Mouse (Mus musculus) CD4-positive, CD25-positive, alpha-beta regulatory T cell, adult 2 months (primary cell): ENCODE data around the gene Lrrc4b.

Experiments
- DNase-seq: peaks from one replicate; pipeline ENCODE4 v3.0.0-alpha.2; 2012; ENCODE audit warnings: low read depth, low spot score

Lrrc4b gene

DNA sequence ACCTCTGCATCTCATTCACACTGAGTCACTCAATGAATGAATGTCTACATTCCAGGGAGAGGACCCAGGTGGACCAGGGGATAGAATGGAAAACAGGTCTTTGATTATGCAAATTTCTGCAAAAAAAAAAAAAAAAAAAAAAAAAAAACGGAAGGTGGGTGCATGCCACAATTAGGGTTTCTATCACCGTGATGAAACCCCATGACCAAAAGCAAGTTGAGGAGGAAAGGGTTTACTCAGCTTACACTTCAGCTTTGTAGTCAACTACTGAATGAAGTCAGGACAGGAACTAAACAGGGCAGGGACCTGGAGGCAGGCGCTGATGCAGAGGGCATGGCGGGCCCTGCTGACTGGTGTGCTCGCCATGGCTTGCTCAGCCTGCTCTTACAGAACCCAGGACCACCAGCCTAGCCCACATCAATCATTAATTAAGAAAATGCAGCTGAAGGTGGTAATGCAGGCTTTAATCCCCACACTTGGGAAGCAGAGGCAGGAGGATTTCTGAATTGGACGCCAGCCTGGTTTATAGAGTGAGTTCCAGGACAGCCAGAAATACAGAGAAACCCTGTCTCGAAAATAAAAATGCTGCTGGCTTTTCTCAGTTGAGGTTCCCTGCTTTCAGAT lies 56.9 kb downstream of the Lrrc4b start:
- DNase-seq: no peak

DNA sequence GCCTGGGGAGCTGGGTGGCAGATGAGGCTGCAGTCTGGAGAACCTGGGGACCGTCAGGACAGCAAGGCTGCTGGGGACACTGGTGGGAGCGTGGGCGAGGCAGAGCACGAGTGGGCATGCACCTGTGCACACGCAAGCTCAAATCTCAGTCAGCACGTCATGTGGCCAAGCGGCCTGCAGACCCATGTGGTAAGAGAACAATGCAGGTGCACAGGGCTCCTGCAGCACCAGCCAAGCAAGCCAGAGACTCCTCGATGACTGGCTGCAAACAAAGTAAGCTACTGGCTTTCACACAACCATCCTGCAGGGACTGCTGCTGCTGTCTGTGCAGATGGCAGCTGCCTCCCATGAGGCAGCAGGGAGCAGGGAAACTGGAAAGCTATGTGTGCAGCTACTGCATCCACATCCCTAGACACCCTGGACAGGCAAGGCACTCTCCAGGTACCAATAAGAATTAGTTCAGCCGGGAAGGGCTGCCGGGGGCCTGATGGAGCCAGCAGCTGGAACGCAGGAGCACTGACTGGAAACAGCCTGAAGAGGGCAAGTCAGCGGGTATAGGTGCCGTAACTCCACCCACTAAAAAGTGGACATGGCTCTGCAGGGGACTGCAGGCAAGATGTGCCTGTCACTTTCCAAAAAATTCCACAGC lies 58.2 kb downstream of the Lrrc4b start:
- DNase-seq: no peak

DNA sequence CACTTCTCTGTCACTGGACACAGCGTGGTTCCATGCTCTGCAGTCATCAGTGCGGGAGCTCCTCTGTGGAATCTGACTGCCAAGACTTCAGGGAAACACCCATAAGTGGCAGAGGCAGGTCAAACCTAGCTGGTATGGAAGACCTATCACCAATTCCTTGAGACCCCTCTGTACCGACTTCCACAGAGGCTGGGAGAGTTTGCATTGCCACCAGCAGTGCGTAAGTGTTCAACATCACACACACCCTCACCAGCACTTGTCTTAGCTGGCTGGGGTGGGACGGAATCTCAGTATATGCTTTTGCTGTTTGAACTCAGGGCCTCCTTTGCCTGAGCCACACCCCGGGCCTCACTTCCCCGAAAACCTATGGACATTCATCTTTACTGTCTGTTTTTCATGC lies 59.1 kb downstream of the Lrrc4b start:
- DNase-seq: no peak

DNA sequence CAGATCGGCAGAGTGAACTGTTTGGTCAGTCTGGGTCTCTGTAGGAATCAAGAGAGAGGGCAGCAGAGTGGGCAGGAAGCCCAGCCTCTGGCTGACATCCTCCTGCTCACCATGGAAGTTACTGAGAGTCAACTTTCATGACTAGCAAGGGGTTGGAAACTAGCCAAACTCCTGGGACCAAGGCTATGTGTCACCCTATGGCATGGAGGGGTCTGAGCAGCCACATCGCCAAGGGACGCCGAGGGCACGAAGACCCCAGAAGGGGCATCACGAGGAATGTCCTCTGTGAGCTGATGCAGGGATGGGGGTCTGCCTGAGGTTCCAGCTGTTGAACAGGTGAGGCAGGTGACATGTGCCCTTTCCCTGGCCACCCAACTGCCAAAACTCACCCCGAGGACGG lies 59.7 kb downstream of the Lrrc4b start:
- DNase-seq: no peak

DNA sequence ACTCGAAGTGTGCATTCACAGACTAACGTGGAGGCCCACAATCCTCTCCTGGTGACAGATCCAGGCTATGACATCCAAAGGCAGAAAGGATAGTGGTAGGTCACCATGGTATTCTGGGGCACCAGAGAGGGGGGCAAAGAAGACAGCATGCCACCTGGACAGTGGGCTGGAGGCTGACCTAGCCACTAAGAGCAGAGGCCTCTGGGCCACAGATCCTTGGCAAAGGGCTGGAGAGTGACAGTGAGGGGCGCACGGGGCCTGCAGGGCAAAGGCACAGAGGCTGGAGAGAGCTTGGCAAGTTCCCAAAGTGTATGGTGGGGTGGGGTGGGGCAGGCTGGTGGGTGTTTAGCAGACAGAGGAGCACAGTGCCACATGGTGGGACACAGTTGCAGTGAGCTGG lies 61.5 kb downstream of the Lrrc4b start:
- no peak for DNase-seq

DNA sequence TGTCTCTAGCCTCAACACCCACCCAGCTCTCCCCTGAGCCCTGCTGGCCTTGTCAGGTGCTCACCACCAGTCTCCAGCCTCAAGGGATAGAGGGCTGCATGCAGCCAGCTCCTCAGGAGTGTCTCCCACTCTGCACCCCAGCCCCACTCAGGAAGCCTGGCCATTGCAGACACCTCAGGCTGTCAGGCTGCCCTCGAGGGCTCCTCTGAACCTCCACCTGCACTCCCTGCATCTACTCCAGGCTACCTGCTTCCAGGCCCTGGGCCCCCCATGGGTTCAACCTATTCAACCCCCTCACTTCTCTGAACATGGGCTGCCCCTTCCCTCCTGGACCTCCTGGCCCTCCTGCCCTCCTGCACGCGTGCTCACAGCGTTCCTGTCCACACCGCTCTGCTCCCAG lies 62.6 kb downstream of the Lrrc4b start:
- no peak for DNase-seq

DNA sequence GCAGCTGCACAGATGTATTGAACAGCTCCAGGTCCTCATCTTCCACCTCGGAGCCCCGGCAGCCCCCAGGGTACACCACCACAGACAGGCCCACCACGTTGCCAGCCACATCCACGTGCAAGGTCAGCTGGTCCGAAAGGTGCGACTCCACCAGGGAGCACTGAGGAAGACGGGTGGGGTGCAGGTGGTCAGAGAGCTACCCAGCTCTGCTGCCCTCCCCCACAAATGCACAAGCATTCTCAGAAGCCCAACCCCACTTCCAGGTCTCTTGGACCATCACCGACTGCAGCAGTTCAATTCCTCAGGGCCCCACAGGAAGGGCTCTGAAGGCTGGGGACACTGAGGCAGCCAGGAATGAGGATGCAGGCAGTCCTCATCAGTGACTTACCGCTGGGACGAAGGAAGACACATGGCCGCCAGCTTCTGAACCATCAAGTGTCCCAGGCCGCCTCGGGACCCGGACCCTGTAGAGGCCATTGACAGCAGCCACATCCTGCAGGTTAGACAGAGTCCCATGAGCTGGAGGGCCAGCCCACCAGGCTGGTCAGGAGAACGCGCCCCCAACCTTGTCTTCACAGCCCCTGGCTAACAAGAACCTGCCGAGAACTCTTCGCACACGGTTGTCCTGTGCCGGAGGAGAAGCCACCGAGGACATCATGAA lies 63.5 kb downstream of the Lrrc4b start:
- DNase-seq: no peak

DNA sequence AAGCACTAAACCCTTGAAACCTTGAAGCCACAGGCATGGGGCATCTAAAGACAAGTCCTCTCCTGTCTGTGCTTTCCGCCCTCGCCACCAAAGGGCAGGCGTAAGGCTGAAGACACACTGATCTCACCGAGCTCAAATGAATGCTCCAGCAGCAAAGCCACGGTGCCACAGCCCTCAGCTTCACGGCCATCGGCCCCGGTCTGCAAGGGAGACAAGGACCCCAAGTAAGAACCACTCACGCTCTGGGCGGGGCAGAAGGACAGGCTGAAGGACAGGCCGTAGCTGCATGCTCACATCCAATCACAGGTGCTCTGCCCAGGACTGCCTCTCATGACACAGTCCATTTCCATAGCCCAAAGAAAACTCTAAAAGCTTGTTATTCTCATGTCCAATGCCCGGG lies 65.9 kb downstream of the Lrrc4b start:
- DNase-seq: no peak

DNA sequence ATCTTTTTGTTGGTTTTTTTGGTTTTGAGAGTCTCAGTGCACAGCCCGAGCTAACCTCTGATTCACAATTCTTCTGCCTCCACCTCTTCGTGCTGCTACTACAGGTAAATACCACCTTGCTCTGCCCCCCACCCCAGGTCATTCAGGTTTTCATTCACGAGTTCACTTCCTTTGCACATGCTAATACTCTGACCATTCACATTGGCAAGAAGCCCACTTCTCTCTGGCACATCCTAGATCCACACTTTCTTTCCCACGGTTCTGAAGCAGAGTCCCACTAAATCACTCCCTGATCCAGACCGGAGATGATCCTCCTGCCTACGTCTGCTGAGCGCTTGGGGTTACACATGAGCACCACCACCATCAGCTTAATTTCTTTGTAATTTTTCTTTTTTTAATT lies 66.3 kb downstream of the Lrrc4b start:
- no peak for DNase-seq

DNA sequence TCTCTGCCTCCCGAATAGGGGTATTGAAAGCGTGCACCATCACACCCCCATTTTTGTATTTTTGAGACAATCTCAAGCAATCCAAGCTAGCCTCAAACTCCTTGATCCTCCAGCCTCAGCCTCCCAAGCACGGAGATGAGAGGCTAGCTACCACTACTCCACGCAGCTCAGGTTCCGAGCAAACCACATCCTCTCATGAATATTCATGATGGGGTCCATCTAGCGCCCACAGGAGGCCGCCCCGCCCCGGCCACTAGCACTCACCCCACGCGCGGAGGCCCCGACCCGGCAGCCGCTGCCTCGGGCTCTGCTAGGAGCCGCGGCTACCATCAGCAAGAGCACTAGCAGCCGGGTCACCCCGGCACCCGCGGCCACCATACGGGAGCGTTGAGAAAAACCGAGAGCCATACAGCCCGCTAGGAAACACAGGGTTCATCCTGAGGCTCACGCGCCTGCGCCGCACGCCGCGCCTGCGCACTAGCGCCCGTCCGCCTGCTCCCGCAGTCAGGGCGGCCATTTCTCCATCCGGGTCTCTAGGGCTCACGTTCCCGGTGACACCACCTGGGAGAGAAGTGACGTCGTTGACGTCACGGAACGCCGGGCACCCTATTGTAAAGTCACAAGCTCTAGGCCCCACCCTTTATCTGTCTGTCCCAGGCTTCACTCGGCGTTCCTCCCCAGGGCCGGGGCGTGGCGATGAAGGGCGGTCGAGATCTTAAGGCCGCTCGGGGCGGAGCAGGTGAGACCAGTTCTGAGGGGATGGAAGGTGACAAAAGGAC lies 67.4 kb downstream of the Lrrc4b start, which contains the start of the genes Emc10 and Fam71e1:
TSS of gene Emc10 (minus strand) at position 538 of the 779 bp plus-strand sequence.
TSS of gene Fam71e1 (plus strand) at position 590 of the 779 bp plus-strand sequence.
- DNase-seq: peak; percentile 100

DNA sequence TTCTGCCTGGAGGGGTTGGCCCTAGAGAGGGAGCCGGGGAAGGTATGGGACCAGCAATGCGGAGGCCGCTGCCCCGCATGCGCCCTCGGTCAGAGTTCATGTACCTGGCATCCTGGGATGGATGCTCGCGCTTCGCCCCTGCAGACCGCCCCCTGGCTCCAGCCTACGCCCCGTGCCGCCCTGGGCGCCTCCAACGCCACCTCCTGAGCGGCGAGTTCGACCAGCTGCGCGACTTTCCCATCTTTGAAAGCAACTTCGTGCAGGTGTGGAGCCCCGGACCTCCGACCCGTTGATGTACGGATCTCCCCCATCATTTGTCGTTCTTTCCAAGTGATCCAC lies 67.9 kb downstream of the Lrrc4b start:
- no peak for DNase-seq

DNA sequence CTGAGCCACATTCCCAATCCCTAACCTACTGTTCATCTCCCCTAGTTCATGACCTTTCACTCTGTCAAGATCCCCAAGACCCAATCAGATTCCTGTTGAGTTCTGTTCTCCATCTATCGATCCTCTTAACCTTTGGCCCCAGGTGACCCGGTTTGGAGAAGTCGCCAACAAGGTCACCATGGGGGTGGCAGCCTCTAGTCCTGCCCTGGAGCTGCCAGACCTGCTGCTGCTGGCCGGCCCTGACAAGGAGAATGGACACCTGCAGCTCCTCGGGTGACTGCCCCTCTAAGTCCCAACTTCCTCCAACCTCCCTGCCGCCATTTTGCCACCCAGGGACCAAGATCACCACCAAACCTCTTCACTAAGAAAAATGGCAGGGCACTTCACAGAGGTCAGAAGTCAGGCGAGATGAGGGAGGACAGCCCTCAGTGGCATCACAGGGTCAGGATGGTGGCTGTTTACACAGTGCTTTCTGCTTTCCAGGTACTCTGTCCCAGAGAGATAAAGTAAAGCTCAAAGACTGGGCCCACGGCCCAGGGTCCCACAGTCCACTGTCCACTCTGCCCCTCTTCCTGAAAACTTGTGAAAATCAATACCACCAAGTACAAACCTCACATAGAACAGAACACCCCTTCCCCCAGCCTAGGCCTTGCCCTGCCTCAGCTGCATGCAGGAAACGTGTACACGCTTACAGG lies 68.7 kb downstream of the Lrrc4b start:
- DNase-seq: no peak

DNA sequence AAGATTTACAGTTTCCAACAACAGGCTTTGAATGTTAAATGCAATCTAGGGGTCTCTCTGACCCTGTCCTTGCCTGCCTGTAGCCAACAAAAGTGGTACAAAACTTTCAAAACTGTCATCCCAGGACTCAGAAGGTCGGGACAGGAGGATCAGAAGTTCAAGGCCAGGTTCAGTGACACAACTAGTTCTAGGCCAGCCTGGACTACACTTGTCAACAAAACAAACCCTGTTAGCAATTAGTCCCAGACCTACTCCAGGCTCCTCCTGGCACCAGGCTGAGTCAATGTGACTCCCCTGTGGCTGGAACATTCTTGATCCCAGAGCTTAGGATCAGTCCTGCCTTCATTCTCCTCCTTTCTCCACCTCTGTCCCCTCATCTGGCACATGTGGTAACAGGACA lies 70.1 kb downstream of the Lrrc4b start:
- no peak for DNase-seq

DNA sequence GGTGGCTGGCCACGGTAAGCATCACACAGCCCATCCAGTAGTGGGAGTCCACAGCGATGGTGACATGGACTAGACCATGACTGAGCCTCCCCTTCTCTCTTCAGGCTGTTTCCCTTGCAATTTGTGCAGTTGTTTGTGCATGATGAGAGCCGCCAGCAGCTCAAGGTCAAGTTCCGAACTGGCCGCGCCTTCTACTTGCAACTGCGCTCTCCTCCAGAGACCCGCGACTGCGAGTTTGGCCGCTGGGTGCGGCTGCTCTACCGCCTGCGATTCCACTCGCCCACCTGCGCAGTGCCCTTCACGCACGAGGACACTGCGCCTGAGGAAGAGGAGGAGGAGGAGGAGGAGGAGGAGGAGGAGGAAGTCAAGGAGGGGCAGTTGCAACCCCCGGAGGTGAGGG lies 71.2 kb downstream of the Lrrc4b start:
- DNase-seq: no peak

DNA sequence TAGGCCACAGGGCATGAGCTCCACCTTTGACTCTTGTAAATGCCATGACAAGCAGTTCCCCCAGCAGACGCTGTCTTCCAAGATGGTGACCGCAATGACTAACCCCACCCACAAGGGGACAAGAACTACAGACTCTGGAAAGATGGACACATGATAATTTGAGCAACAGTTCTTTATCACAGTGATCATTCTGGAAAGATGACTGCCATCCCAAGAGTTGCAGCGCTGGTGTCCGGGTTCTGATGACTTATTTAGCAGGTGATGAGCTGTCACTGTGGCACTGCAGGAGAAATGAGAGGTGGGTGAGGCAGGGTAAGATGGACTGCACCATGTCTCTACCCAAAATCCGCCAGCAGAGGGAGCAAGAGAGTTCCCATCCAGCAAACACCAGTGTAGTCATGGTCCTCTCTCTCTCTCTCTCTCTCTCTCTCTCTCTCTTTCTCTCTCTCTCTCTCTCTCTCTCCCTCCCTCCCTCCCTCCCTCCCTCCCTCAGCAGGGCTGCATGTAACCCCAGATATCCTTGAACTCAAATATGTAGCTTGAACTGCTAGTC lies 72.8 kb downstream of the Lrrc4b start:
- peak; percentile 90 for DNase-seq

DNA sequence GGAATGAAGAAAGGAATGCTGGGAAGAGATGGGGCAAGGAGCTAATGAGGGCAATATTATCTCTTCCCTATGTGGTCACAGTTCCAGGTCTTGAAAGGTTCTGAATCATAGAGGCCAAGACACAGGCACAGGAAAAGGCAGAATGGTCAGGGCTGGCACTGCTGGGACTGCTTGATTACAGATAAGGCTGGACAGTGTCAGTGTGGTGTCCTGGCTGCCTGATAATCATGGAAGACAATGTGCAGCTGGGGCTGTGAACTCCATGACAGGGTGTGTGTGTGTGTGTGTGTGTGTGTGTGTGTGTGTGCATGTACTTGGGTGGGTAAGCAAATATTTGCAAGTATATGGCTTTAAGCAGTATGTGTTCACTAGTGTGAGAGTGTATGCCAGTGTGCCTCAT lies 78.7 kb downstream of the Lrrc4b start:
- no peak for DNase-seq
